Mouse (Mus musculus) midbrain, embryonic 14.5 days (tissue): ENCODE measurements around the gene Psma4. TPM values are rescaled to one million over a fixed set of nuclear protein-coding genes. Genes with fewer than 3 reads are reported as not detected.
"Not testable (repeated sequence)": the region's sequence is repeated elsewhere in the genome, so short reads cannot be mapped to it uniquely, and the experiment has no call there.

Experiments used
- ATAC-seq: fragments of 200-750 bp; cut with Nextera tagmentation; 2 replicates; pipeline ENCODE4 v1.8.0; 2017; ENCODE audit warnings: moderate number of reproducible peaks, moderate library complexity; ENCODE audit not compliant: low FRiP score, low TSS enrichment
- DNase-seq: peaks from one replicate; pipeline ENCODE4 v3.0.0-alpha.2; 2015
- H3K27ac ChIP-seq: fragments of 300-500 bp; sonication (generic); replicated peaks from 2 replicates; pipeline ENCODE4 v1.5.1; 2014; ENCODE audit warnings: mild to moderate bottlenecking, low read depth, low read length, moderate library complexity
- H3K27me3 ChIP-seq: fragments of 300-500 bp; sonication (generic); 2 replicates; pipeline ENCODE4 v1.6.1; 2014; ENCODE audit warnings: low read length, control low read depth, mixed read lengths; ENCODE audit not compliant: control insufficient read depth, insufficient read depth
- H3K36me3 ChIP-seq: fragments of 300-500 bp; sonication (generic); 2 replicates; pipeline ENCODE4 v1.6.1; 2014; ENCODE audit warnings: low read length, control low read depth; ENCODE audit not compliant: control insufficient read depth, insufficient read depth
- H3K4me1 ChIP-seq: fragments of 300-500 bp; sonication (generic); 2 replicates; pipeline ENCODE4 v1.6.1; 2014; ENCODE audit warnings: mild to moderate bottlenecking, antibody characterized with exemption, low read length, control low read depth; ENCODE audit not compliant: control insufficient read depth, insufficient read depth
- H3K4me2 ChIP-seq: fragments of 300-500 bp; sonication (generic); 2 replicates; pipeline ENCODE4 v1.6.1; 2014; ENCODE audit warnings: mild to moderate bottlenecking, low read length, moderate library complexity
- H3K4me3 ChIP-seq: fragments of 300-500 bp; sonication (generic); replicated peaks from 2 replicates; pipeline ENCODE4 v1.5.1; 2014; ENCODE audit warnings: low read depth, low read length
- H3K9ac ChIP-seq: fragments of 300-500 bp; sonication (generic); replicated peaks from 2 replicates; pipeline ENCODE4 v1.6.1; 2014; ENCODE audit warnings: mild to moderate bottlenecking, low read length, moderate library complexity
- H3K9me3 ChIP-seq: fragments of 300-500 bp; sonication (generic); 2 replicates; pipeline ENCODE4 v1.6.1; 2016; ENCODE audit warnings: low read length, control low read depth, mixed read lengths; ENCODE audit not compliant: control insufficient read depth
- WGBS: fragments of 180-500 bp; shearing (Covaris S2); extraction: QIAGEN DNeasy Blood & Tissue Kit; methylation state at CpG from one replicate; pipeline ENCODE4 v1.1.7; 2014; 5-methylcytosine and 5-hydroxymethylcytosine counted together
- polyA plus RNA-seq: library from polyadenylated mRNA; unstranded; fragments of >200 nt; fragmentation: Nextera tagmentation; extraction: Ambion mirVana; gene quantifications from 2 replicates; pipeline ENCODE4 v1.2.1, GENCODE M21; 2014

Psma4 gene
- polyA plus RNA-seq, 1 experiment from 2014 or later, result 276 TPM

DNA sequence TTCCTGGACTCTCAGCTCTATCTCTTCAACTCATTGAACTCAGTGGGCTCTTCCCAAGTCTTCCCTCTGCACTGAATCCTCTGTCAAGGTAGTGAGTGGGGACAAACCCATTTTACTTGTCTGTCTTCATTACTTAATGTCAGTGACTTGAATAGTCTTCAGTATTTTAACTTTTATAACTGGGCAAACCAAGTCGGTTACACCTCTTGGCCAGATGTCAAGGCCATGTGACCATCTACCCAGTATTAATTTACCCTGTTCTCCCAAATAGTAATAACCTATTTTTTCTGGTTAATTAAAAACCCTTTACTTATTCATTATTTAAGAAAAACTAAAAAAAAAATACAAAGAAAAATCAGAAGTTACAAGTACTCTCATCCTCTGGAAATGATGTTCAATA lies 19.8 kb upstream of the Psma4 start:
- ATAC-seq, result no peak
- Histone ChIP-seq H3K4me3 (no peak overlapping the region), H3K4me1 (no peaks in the 10 kb centered on the region), H3K4me2 (no peak overlapping the region), H3K27ac (no peak overlapping the region), H3K36me3 (no peaks in the 10 kb centered on the region), H3K9me3 (no peaks in the 10 kb centered on the region), H3K9ac (no peak overlapping the region), H3K27me3 (no peaks in the 10 kb centered on the region)
- WGBS, result 93% methylated on average over 1 of the region's 1 CpGs
- no peak for DNase-seq

DNA sequence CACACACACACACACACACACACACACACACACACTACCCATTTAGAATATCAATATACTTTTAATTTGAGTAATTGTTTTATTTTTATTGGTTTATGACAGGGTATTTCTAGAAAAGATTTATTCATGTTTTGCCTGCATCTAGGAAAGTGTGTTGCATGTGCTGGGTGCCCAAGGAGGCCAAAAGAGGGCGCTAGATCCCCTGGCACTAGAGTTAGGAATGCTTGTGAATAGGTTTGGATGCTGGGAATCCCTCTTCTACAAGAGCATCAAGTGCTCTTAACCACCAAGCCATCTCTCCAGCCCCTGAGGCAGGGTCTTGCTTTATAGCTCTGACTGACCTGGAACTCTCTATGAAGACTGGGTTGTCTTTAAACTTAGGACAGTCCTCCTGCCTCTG lies 18.8 kb upstream of the Psma4 start:
- 10% methylated on average over 1 of the region's 1 CpGs for WGBS
- Histone ChIP-seq H3K4me3 (no peak overlapping the region), H3K4me2 (no peak overlapping the region), H3K27me3 (no peaks in the 10 kb centered on the region), H3K9me3 (no peaks in the 10 kb centered on the region), H3K36me3 (no peaks in the 10 kb centered on the region), H3K27ac (no peak overlapping the region), H3K9ac (no peak overlapping the region), H3K4me1 (no peaks in the 10 kb centered on the region)
- ATAC-seq (no peak), DNase-seq (no peak)

DNA sequence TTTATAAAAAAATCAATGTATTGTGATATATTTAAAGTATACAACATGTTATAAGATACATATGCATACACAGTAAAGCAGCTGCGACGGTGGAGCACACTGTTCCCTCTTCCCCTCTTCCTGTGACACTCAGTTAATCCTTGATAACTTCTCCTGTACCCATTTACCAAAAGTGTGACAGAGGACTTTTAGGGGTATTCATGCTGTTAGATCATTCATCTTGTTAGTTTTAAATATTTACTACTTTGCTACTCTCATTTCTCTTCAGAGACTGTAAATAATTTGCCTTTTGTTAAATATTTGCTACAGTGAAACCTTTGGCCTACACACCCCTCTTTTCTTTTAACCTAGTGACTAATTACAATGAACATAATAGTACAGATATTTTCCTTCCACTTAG lies 18.2 kb upstream of the Psma4 start:
- 79% methylated on average over 2 of the region's 2 CpGs for WGBS
- no peak for ATAC-seq

DNA sequence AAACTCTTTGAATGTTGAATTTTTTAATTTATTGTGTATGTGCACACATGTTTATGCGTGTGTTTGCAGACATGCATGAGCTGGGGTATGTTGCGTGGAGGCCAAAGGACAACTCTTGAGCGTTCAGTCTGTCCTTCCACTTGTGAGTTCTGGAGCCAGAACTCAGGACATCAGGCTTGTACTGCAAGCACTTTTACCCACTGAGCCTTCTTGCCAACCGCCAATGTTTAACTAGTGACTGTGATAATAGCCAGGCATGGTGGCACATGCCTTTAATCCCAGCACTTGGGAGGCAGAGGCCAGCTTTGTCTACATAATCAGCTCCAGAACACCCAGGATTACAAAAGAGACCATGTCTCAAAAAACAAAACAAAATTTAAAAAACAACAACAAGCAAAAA lies 8.5 kb upstream of the Psma4 start:
- no peaks in the 10 kb centered on the region for H3K36me3 ChIP-seq
- 91% methylated on average over 4 of the region's 4 CpGs for WGBS
- H3K27me3 ChIP-seq, result no peaks in the 10 kb centered on the region
- H3K4me3 ChIP-seq, result no peak overlapping the region
- H3K9ac ChIP-seq, result no peak overlapping the region
- ATAC-seq, result no peak
- DNase-seq, result no peak
- H3K4me1 ChIP-seq, result no peaks in the 10 kb centered on the region
- H3K27ac ChIP-seq, result no peak overlapping the region
- no peaks in the 10 kb centered on the region for H3K9me3 ChIP-seq
- H3K4me2 ChIP-seq, result no peak overlapping the region

More for the DNA sequence above, 18.2 kb upstream of the Psma4 start:
- H3K4me3 ChIP-seq, result no peak overlapping the region
- no peaks in the 10 kb centered on the region for H3K36me3 ChIP-seq
- H3K9me3 ChIP-seq, result no peaks in the 10 kb centered on the region
- DNase-seq, result no peak
- no peak overlapping the region for H3K4me2 ChIP-seq
- no peaks in the 10 kb centered on the region for H3K4me1 ChIP-seq
- no peak overlapping the region for H3K9ac ChIP-seq
- H3K27ac ChIP-seq, result no peak overlapping the region
- no peaks in the 10 kb centered on the region for H3K27me3 ChIP-seq

DNA sequence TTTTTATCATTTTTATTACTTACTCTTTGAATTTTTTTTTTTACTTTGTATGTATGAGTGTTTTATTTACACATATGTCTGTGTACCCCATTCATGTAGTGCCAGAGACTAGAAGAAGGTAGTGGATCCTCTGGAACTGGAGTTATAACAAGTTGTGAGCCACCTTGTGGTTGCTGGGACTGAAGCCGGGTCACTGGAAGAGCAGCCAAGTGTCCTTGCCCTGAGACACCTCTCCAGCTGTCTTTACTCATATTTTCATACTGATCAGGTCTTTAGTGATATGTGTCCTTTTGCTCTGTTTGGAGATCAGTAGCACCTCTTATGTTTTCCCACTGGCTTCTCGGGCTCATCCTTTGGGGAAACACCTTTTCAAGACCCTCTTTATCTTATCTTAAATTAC lies 6.1 kb upstream of the Psma4 start:
- no peak overlapping the region for H3K4me3 ChIP-seq
- H3K4me2 ChIP-seq, result no peak overlapping the region
- no peaks in the 10 kb centered on the region for H3K9me3 ChIP-seq
- 75% methylated on average over 2 of the region's 2 CpGs for WGBS
- no peak overlapping the region for H3K27ac ChIP-seq
- H3K36me3 ChIP-seq, result no peaks in the 10 kb centered on the region
- no peaks in the 10 kb centered on the region for H3K27me3 ChIP-seq
- DNase-seq (no peak), ATAC-seq (no peak)
- H3K9ac ChIP-seq, result no peak overlapping the region
- H3K4me1 ChIP-seq, result no peaks in the 10 kb centered on the region

DNA sequence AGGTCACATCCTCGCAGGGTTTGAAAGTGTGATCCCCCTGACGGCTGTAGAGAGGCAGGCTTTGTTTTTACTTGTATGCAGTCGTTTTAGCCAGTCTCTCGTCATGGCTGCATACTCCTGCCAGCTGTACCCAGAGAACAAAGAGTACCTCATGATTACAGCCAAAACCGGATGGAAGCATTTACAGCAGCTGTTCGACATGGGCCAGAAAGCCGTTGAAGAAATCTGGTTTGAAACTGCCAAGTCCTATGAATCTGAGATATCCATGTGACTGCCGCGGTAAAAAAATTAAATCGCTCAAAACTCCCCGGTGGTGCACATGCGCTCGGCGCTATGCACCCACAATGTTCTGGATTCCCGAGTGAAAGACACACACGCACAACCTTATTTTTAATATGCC lies 4.3 kb upstream of the Psma4 start:
- WGBS, result 82% methylated on average over 16 of the region's 16 CpGs

DNA sequence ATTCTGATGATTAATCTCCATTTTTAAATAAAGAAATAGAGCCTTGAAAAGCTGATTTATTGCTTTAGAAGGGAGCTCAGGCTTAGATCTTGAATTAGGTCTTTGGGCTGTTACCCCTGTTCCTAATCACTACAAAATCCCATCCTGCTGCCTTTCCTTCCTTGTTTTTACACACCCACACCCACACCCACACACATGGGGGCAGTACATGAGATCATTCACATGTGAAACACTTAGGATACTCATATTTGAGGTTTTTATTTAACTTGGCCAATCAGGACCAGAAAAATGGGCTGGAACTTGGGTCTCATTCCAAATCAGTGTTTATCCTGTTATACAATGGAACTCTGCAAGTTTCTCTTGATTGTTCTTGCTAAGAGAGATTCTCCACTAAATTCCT lies 1.1 kb upstream of the Psma4 start:
- H3K4me1 ChIP-seq, result peaks cover 11% of the 10 kb centered on the region
- peaks cover 20% of the 10 kb centered on the region for H3K36me3 ChIP-seq
- ATAC-seq (no peak), DNase-seq (no peak)
- no peak overlapping the region for H3K27ac ChIP-seq
- H3K9me3 ChIP-seq, result no peaks in the 10 kb centered on the region
- no peaks in the 10 kb centered on the region for H3K27me3 ChIP-seq
- H3K9ac ChIP-seq, result no peak overlapping the region
- H3K4me2 ChIP-seq, result no peak overlapping the region
- no peak overlapping the region for H3K4me3 ChIP-seq

More for the DNA sequence above, 4.3 kb upstream of the Psma4 start:
- Histone ChIP-seq H3K4me2 (no peak overlapping the region), H3K9me3 (no peaks in the 10 kb centered on the region), H3K27me3 (no peaks in the 10 kb centered on the region), H3K9ac (no peak overlapping the region), H3K4me3 (no peak overlapping the region), H3K36me3 (no peaks in the 10 kb centered on the region), H3K27ac (no peak overlapping the region), H3K4me1 (no peaks in the 10 kb centered on the region)
- ATAC-seq, result no peak
- no peak for DNase-seq

DNA sequence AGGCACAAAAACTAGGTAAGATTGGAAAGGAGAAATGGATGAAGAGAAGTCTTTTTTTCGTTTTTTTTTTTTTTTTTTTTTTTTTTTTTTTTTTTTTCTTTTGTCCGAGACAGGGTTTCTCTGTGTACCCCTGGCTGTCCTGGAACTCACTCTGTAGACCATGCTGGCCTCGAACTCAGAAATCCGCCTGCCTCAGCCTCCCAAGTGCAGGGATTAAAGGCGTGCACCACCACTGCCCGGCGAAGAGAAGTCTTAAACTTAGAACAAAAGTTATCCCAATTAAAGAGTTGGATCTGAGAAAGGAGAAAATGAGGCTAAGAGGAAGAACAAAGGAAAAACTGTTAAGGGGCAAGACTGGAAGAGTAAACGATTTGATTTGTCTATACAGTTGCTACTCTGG lies 428 bp upstream of the Psma4 start:
- peak overlapping the region; percentile 94 for H3K27ac ChIP-seq
- DNase-seq, ATAC-seq, H3K27me3 ChIP-seq, H3K9me3 ChIP-seq: not testable (repeated sequence)
- H3K4me2 ChIP-seq, result peak overlapping the region; percentile 59
- H3K4me3 ChIP-seq, result peak overlapping the region; percentile 95
- peak overlapping the region; percentile 84 for H3K9ac ChIP-seq
- WGBS, result 59% methylated on average over 8 of the region's 8 CpGs
- peaks cover 11% of the 10 kb centered on the region for H3K4me1 ChIP-seq
- peaks cover 22% of the 10 kb centered on the region for H3K36me3 ChIP-seq

DNA sequence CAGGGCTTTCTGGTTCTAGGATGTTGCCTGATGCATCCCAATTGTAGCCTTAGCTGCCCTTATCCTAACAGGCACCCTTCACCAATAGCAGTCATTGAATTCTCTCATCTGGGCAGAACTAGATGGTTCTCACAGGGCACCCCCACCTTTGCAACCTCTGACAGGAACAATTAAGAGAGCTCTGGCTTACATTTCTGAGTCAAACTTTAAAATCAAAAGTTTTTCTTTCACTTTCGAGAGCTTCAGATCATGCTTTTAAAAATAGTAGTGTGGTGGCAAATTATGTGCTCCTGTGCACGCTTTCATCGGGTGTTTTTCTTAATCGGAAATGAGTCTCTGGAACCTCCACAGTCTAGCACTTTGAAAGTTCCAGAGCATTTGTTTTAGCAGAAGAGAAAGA lies 10.5 kb downstream of the Psma4 start:
- no peak for ATAC-seq
- H3K9ac ChIP-seq, result no peak overlapping the region
- DNase-seq, result no peak
- no peaks in the 10 kb centered on the region for H3K9me3 ChIP-seq
- no peak overlapping the region for H3K27ac ChIP-seq
- H3K4me2 ChIP-seq, result no peak overlapping the region
- 98% methylated on average over 4 of the region's 4 CpGs for WGBS
- no peak overlapping the region for H3K4me3 ChIP-seq
- H3K36me3 ChIP-seq, result peaks cover 39% of the 10 kb centered on the region
- H3K4me1 ChIP-seq, result no peaks in the 10 kb centered on the region
- H3K27me3 ChIP-seq, result no peaks in the 10 kb centered on the region
